Mouse (Mus musculus) G1E (cell line): ENCODE results near the gene 3110040M04Rik. TPM values are rescaled to one million over a fixed set of nuclear protein-coding genes. Genes with fewer than 3 reads are reported as not detected.

Experiments used
- ATAC-seq: 2 replicates; pipeline ENCODE4 v1.8.0; 2016; ENCODE audit warnings: mild to moderate bottlenecking; ENCODE audit not compliant: insufficient number of reproducible peaks, poor library complexity, low FRiP score, severe bottlenecking; ENCODE audit errors: extremely low read depth
- DNase-seq: peaks from one replicate; pipeline ENCODE4 v3.0.0; 2012; ENCODE audit warnings: low spot score
- H3K27me3 ChIP-seq: 2 replicates; pipeline ENCODE4 v1.6.1; 2012; ENCODE audit warnings: mild to moderate bottlenecking, low read length, inconsistent platforms; ENCODE audit not compliant: insufficient read depth
- H3K36me3 ChIP-seq: replicated peaks from 2 replicates; pipeline ENCODE3; 2012; ENCODE audit warnings: mild to moderate bottlenecking, inconsistent platforms
- H3K4me1 ChIP-seq: 2 replicates; pipeline ENCODE4 v1.6.1; 2012; ENCODE audit warnings: low read depth, low read length, inconsistent platforms, mixed read lengths; ENCODE audit not compliant: insufficient read depth
- H3K4me3 ChIP-seq: 2 replicates; pipeline ENCODE4 v1.5.1; 2012; ENCODE audit warnings: low read depth, mild to moderate bottlenecking, inconsistent platforms, low read length, moderate library complexity, mixed read lengths
- H3K9me3 ChIP-seq: replicated peaks from 2 replicates; pipeline ENCODE4 v1.6.1; 2012; ENCODE audit warnings: inconsistent platforms
- CTCF ChIP-seq: IDR thresholded peaks from 2 replicates; pipeline ENCODE4 v1.5.1; 2012; ENCODE audit warnings: low read depth, low read length, inconsistent platforms, mixed read lengths
- GATA1 ChIP-seq: IDR thresholded peaks from 2 replicates; pipeline ENCODE4 v1.6.1; 2012; ENCODE audit warnings: borderline replicate concordance, low read length, inconsistent platforms, mixed read lengths
- GATA2 ChIP-seq: IDR thresholded peaks from 2 replicates; pipeline ENCODE4 v1.6.1; 2012; ENCODE audit warnings: low read depth, low read length, inconsistent platforms, borderline replicate concordance
- POLR2AphosphoS5 ChIP-seq: IDR thresholded peaks from 2 replicates; pipeline ENCODE4 v1.6.1; 2012; ENCODE audit warnings: low read depth, low read length, inconsistent platforms; ENCODE audit not compliant: insufficient replicate concordance
- TAL1 ChIP-seq: conservative IDR thresholded peaks from 2 replicates; pipeline ENCODE4 v1.6.1; 2012; ENCODE audit warnings: low read depth, low read length, inconsistent platforms, mixed read lengths
- polyA plus RNA-seq: library from polyadenylated mRNA; stranded (reverse); fragments of >175 nt; gene quantifications from 2 replicates; pipeline ENCODE4 v1.2.3, GENCODE M21; 2012
- total RNA-seq, 2 experiments: library from RNA; stranded (forward) in 1 of 2; stranded (reverse) in 1 of 2; fragments of 200-1000 nt in 1 of 2; fragments of >200 nt in 1 of 2; fragmentation: Nextera tagmentation in 1 of 2; gene quantifications; 2 replicates each; pipeline ENCODE4 v1.2.3; 2014 to 2017

Gene 3110040M04Rik
- total and polyA plus RNA-seq, 3 experiments, result 3.7 to 13.5 (median 5.3) TPM

DNA sequence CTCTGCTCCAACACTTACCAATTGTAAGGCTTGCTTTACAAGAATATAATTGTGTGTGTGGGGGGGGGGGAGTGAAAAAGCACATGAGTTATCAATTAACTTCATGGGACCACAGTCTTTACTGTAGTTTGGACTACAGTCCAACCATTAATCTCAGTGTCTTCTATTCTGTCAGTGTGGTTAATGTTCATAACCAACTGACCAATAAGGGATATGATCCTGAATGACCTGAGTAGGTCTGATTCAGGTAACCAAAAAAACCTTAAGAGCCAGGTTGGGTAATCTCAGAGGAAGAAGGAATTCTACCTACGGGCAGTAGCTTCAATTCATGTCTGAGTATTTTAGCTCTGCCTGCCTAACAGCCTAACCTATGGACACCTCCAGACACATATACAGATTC lies 20.6 kb downstream of the 3110040M04Rik start:
- TF ChIP-seq TAL1, result no peak
- no peak for TF ChIP-seq GATA2
- no peak for TF ChIP-seq GATA1
- TF ChIP-seq CTCF, result no peak
- TF ChIP-seq POLR2AphosphoS5, result no peak
- no peak for DNase-seq
- H3K4me3 ChIP-seq, result no peak overlapping the region
- ATAC-seq, result no peak
- H3K4me1 ChIP-seq, result peaks cover 10% of the 10 kb centered on the region
- no peaks in the 10 kb centered on the region for H3K36me3 ChIP-seq
- peaks cover 23% of the 10 kb centered on the region for H3K27me3 ChIP-seq
- no peaks in the 10 kb centered on the region for H3K9me3 ChIP-seq

DNA sequence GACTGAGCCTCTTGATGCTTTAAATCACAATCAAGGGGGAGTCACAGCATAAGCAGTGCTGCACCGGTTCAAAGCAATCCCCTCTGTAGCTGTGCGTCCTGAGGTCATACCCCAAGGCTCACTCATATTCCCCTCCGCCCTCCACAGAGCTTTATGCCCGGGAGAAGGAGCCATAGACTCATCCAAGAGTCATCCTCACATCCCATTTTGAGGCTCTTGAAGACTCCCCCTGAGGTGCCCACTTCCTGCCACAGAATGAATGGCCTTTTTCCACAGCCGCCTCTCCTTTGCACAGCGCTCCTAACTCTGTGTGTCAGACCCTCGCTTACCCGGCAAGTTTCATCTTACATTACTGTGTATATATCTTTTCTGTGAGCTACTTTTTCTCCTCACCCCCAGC lies 23.6 kb downstream of the 3110040M04Rik start:
- peaks cover 10% of the 10 kb centered on the region for H3K4me1 ChIP-seq
- DNase-seq (no peak), ATAC-seq (no peak)
- H3K36me3 ChIP-seq, result no peaks in the 10 kb centered on the region
- TF ChIP-seq GATA2, result no peak
- no peaks in the 10 kb centered on the region for H3K9me3 ChIP-seq
- H3K27me3 ChIP-seq, result peaks cover 36% of the 10 kb centered on the region
- H3K4me3 ChIP-seq, result no peak overlapping the region

DNA sequence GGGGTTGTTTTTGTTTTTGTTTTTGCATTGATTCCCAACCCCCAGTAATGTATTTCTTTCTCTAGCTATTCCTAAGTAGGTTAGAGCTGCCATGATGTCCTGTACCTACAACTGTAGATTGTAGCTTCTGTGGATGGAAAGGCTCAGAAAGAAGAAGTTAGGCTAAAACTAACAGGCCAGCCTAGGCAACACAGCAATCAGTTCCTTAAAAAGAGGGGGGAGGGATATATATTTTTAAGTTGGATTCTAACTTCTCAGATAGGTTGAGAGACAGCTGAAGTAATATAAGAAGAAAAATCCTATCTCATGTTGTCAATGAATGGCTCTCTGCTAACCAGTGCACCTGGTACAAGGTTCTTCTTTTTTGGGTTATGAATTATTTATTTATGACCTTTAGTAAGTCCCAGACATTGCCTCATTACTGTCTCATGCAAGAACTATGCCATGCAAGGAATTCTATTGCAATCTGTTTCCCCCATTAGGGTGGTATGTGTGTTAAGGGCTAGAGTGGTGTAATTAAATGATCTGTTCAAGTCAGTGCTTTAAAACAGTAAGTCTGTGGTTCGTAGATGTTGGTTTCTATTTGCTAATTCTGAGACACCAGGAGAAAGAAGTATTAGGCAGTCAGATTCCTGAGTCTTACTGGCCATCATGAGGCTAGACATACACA lies 24.5 kb downstream of the 3110040M04Rik start:
- Histone ChIP-seq H3K4me3 (no peak overlapping the region), H3K27me3 (peaks cover 29% of the 10 kb centered on the region), H3K9me3 (no peaks in the 10 kb centered on the region), H3K4me1 (peaks cover 3% of the 10 kb centered on the region; the same call in 1 of the 2 replicates), H3K36me3 (no peaks in the 10 kb centered on the region)
- ATAC-seq (no peak; the same call in 1 of the 2 replicates), DNase-seq (no peak)
- no peak for TF ChIP-seq TAL1
- TF ChIP-seq GATA2, result no peak
- no peak for TF ChIP-seq GATA1
- TF ChIP-seq POLR2AphosphoS5, result no peak
- TF ChIP-seq CTCF, result no peak

DNA sequence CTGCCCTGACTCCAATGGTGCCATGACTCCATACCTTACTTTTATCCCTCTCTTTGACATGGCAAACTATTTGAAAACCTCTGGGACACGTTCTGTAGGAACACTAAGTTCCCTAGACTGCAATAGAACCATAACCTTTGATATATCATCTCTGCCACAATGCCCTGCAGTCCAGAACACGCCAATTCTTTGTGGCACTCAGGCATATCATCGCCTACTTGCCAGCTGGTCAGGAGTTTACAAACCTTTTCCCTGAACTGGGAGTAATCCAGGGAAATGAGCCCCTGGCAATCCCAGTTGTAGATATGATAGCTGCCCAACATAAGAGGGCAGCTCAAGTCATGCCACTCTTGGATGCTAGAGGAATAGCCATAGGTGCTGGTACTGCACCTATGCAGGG lies 28.4 kb downstream of the 3110040M04Rik start:
- H3K27me3 ChIP-seq, result peaks cover 26% of the 10 kb centered on the region
- no peaks in the 10 kb centered on the region for H3K36me3 ChIP-seq
- DNase-seq, result no peak
- TF ChIP-seq GATA1 (no peak), POLR2AphosphoS5 (no peak), GATA2 (no peak), TAL1 (no peak), CTCF (no peak)
- peaks cover 4% of the 10 kb centered on the region; the same call in 1 of the 2 replicates for H3K4me1 ChIP-seq
- H3K4me3 ChIP-seq, result no peak overlapping the region
- no peaks in the 10 kb centered on the region for H3K9me3 ChIP-seq
- no peak for ATAC-seq

DNA sequence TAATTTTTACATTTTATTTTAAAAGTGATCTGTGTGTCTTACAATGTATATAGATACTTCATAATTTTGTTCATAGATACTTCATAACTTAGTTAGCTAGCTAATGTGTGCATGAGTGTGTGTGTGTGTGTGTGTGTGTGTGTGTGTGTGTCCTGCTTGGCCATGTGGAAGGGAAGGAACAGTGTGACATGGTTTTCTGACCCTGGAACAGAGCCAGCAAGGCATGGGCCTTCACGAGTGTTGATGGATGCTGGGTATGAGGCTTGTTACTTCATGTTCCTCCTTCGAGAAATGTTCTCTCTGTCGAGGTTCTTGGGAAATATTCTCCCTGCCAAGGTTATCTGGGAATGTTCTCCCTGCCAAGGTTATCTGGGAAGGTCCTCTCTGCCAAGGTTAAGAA lies 29.8 kb downstream of the 3110040M04Rik start:
- ATAC-seq (no peak), DNase-seq (no peak)
- no peak overlapping the region for H3K4me3 ChIP-seq
- peaks cover 23% of the 10 kb centered on the region for H3K27me3 ChIP-seq
- peaks cover 5% of the 10 kb centered on the region; the same call in 1 of the 2 replicates for H3K4me1 ChIP-seq
- no peaks in the 10 kb centered on the region for H3K36me3 ChIP-seq
- no peaks in the 10 kb centered on the region for H3K9me3 ChIP-seq
- TF ChIP-seq GATA1 (no peak), GATA2 (no peak), POLR2AphosphoS5 (no peak), CTCF (no peak)

DNA sequence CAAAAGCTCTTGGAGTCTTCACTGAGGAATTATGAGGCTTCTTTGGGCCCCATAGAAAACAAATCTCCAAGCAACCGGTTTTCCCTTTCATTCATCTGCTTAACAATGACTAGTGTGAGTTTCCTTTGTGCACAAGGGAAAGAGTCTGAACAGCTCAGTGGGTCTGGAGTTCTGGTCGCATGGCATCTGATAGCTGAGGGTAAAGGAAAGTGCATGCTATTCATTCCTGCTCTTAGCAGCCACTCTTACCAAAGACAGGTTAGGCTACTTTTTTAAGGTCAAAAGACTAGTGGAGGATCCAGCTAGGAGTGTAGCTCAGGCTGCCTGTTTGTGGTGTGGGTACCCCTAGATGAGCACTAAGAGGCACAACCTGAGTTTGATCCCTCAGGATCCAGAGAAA lies 31.7 kb downstream of the 3110040M04Rik start:
- H3K4me1 ChIP-seq, result peaks cover 5% of the 10 kb centered on the region; the same call in 1 of the 2 replicates
- no peaks in the 10 kb centered on the region for H3K9me3 ChIP-seq
- ATAC-seq (no peak), DNase-seq (no peak)
- TF ChIP-seq POLR2AphosphoS5, result no peak
- no peak for TF ChIP-seq GATA1
- TF ChIP-seq CTCF, result no peak
- no peak for TF ChIP-seq GATA2
- no peak for TF ChIP-seq TAL1
- H3K36me3 ChIP-seq, result no peaks in the 10 kb centered on the region
- no peak overlapping the region for H3K4me3 ChIP-seq
- H3K27me3 ChIP-seq, result peaks cover 20% of the 10 kb centered on the region
